8 mouse cellular contexts compared by ENCODE assay signal in genomic region chr9:96718402-96718798, GRCm38 (mm10). TPM values are rescaled to one million over a fixed set of nuclear protein-coding genes. Genes with fewer than 3 reads are reported as not detected.
DNase-seq lines count a peak whose midpoint lies in the region; ATAC-seq and TF ChIP-seq lines count a peak whose summit lies in the region.

No protein-coding gene starts in this region.

- H3K9me3 ChIP-seq in lung, embryonic 16.5 days (ENCODE audit: control insufficient read depth, low read length) = no peaks in the 10 kb centered on the region
- H3K9me3 ChIP-seq in hindbrain, postnatal 0 days (ENCODE audit: low read length) = no peaks in the 10 kb centered on the region
- no peaks in the 10 kb centered on the region for H3K9me3 ChIP-seq in stomach, embryonic 14.5 days (ENCODE audit: control insufficient read depth, low read depth, low read length)

- H3K27ac ChIP-seq in heart, adult 2 months = peak overlapping the region; percentile 99
- no peak overlapping the region for H3K27ac ChIP-seq in lung, embryonic 16.5 days (ENCODE audit: low read length)
- H3K27ac ChIP-seq in hindbrain, postnatal 0 days = no peak overlapping the region
- H3K27ac ChIP-seq in stomach, embryonic 14.5 days (ENCODE audit: low read length) = no peak overlapping the region

- peaks cover 30% of the 10 kb centered on the region for H3K36me3 ChIP-seq in heart, adult 2 months (ENCODE audit: control insufficient read depth, insufficient read depth, low read length)
- H3K36me3 ChIP-seq in lung, embryonic 16.5 days (ENCODE audit: control insufficient read depth, insufficient read depth, low read length) = no peaks in the 10 kb centered on the region
- no peaks in the 10 kb centered on the region for H3K36me3 ChIP-seq in hindbrain, postnatal 0 days (ENCODE audit: insufficient read depth, low read length)
- peaks cover 3% of the 10 kb centered on the region; the same call in 1 of the 2 replicates for H3K36me3 ChIP-seq in stomach, embryonic 14.5 days (ENCODE audit: control insufficient read depth, insufficient read depth, low read length)

- H3K4me2 ChIP-seq in lung, embryonic 16.5 days (ENCODE audit: low read depth, low read length) = peak overlapping the region; percentile 73
- H3K4me2 ChIP-seq in hindbrain, postnatal 0 days (ENCODE audit: low read depth, low read length) = peak overlapping the region; percentile 76
- H3K4me2 ChIP-seq in stomach, embryonic 14.5 days (replicated peaks; ENCODE audit: low read depth, low read length) = peak overlapping the region; percentile 68

- H3K9ac ChIP-seq in heart, adult 2 months (ENCODE audit: low read depth, low read length) = no peak overlapping the region; the same call in 1 of the 2 replicates
- no peak overlapping the region for H3K9ac ChIP-seq in lung, embryonic 16.5 days (ENCODE audit: low read length)
- no peak overlapping the region for H3K9ac ChIP-seq in hindbrain, postnatal 0 days (replicated peaks; ENCODE audit: low read length)
- H3K9ac ChIP-seq in stomach, embryonic 14.5 days (replicated peaks; ENCODE audit: low read depth, low read length) = no peak overlapping the region

- 75% methylated on average over 8 of the region's 8 CpGs for WGBS in heart, adult 2 months
- 90% methylated on average over 8 of the region's 8 CpGs for WGBS in lung, embryonic 16.5 days
- 88% methylated on average over 8 of the region's 8 CpGs for WGBS in hindbrain, postnatal 0 days
- 91% methylated on average over 8 of the region's 8 CpGs for WGBS in stomach, embryonic 14.5 days

- peaks cover 12% of the 10 kb centered on the region for H3K4me1 ChIP-seq in heart, adult 2 months (ENCODE audit: control insufficient read depth, insufficient read depth, low read length)
- H3K4me1 ChIP-seq in lung, embryonic 16.5 days (replicated peaks; ENCODE audit: control insufficient read depth, insufficient read depth, low read length) = peaks cover 20% of the 10 kb centered on the region; the same call in 1 of the 2 replicates
- peaks cover 9% of the 10 kb centered on the region for H3K4me1 ChIP-seq in hindbrain, postnatal 0 days (ENCODE audit: insufficient read depth, low read length)
- 0 out of 2 replicates have a peak, but pooled peaks cover 6% of the 10 kb centered on the region for H3K4me1 ChIP-seq in stomach, embryonic 14.5 days (ENCODE audit: control insufficient read depth, insufficient read depth, low read length)

- H3K4me3 ChIP-seq in heart, adult 2 months = peak overlapping the region; percentile 65
- no peak overlapping the region; the same call in 1 of the 2 replicates for H3K4me3 ChIP-seq in lung, embryonic 16.5 days (ENCODE audit: low read length)
- no peak overlapping the region for H3K4me3 ChIP-seq in hindbrain, postnatal 0 days (ENCODE audit: low read length)
- H3K4me3 ChIP-seq in stomach, embryonic 14.5 days (ENCODE audit: low read depth, low read length) = peak overlapping the region; percentile 78; the same call in 1 of the 2 replicates

- no peak for TF ChIP-seq CTCF in heart, adult 2 months (IDR thresholded peaks at IDR 0.05)
- TF ChIP-seq CTCF in hindbrain, postnatal 0 days (IDR thresholded peaks at IDR 0.05; ENCODE audit: low read depth) = no peak

- TF ChIP-seq EP300 in heart, adult 2 months (IDR thresholded peaks at IDR 0.05; ENCODE audit: insufficient read depth, low read depth, low read length) = no peak

- H3K27me3 ChIP-seq in heart, adult 2 months (ENCODE audit: control insufficient read depth, insufficient read depth, low read length) = no peaks in the 10 kb centered on the region
- no peaks in the 10 kb centered on the region for H3K27me3 ChIP-seq in lung, embryonic 16.5 days (ENCODE audit: control insufficient read depth, insufficient read depth, low read depth, low read length)
- H3K27me3 ChIP-seq in hindbrain, postnatal 0 days (ENCODE audit: insufficient read depth, low read length) = no peaks in the 10 kb centered on the region
- no peaks in the 10 kb centered on the region for H3K27me3 ChIP-seq in stomach, embryonic 14.5 days (ENCODE audit: control insufficient read depth, insufficient read depth, low read length)

- intact Hi-C loops in heart, adult 2 months (cut with DNase I) = loop anchor here (2.0 to 5.0 kb wide), 3 partner anchors 40 to 86 kb away; partner anchors contain the start of gene Rasa2

- H3K79me2 ChIP-seq in heart, adult 2 months (replicated peaks; ENCODE audit: control insufficient read depth, insufficient read depth, low read length) = peaks cover 2% of the 10 kb centered on the region; the same call in 1 of the 2 replicates

- no peak for ATAC-seq in lung, embryonic 16.5 days (ENCODE audit: low read depth)
- ATAC-seq in hindbrain, postnatal 0 days = no peak
- ATAC-seq in stomach, embryonic 14.5 days (ENCODE audit: insufficient number of reproducible peaks, insufficient read depth, low FRiP score, low read depth) = no peak

- DNase-seq in heart, adult 2 months = no peak
- DNase-seq in heart, adult 8-10 months (ENCODE audit: low spot score) = no peak
- no peak for DNase-seq in lung, postnatal 10 days
- no peak for DNase-seq in hindbrain, postnatal 0 days (ENCODE audit: low spot score)
- no peak for DNase-seq in thymus, postnatal 36 days
- DNase-seq in ovary, adult 18-20 months (ENCODE audit: low spot score) = no peak

- TF ChIP-seq POLR2A in heart, adult 2 months (IDR thresholded peaks at IDR 0.05; ENCODE audit: insufficient read depth, low read depth, low read length) = no peak

RNA-seq across cellular contexts. Expression of gene Zbtb38, which starts 34.2 kb away (rescaled TPM):
- 10 to 100 TPM; 42.3 to 43.5 TPM for total RNA-seq in heart, adult 2 months (2021)
- 9.0 and 16.0 TPM in 2 replicates for polyA plus RNA-seq in heart, adult 2 months (2012; rRNA removed)
- total RNA-seq in heart, adult 8-10 months (2022) = 10 to 100 TPM; 38.8 to 42.4 (median 40.8) TPM
- 27.2 and 29.2 TPM in 2 replicates for polyA plus RNA-seq in lung, embryonic 16.5 days (2015; fragmentation: Nextera tagmentation; extraction: Ambion mirVana)
- 36.2 and 46.5 TPM in 2 replicates for total RNA-seq in hindbrain, postnatal 0 days (2014; rRNA removed)
- 36.6 and 38.7 TPM in 2 replicates for polyA plus RNA-seq in hindbrain, postnatal 0 days (2015; fragmentation: Nextera tagmentation; extraction: Ambion mirVana)
- polyA plus RNA-seq in stomach, embryonic 14.5 days (2014; fragmentation: Nextera tagmentation; extraction: Ambion mirVana) = 23.0 and 25.5 TPM in 2 replicates

Comparison
In these comparisons a context has a peak if more than half of its experiments do, and no peak if none do; other contexts are left out.
1. H3K4me3 ChIP-seq: peak in heart, adult 2 months (single experiment) and stomach, embryonic 14.5 days (single experiment); none in lung, embryonic 16.5 days (single experiment) and hindbrain, postnatal 0 days (single experiment).
2. Peak in every context shown above with its lines, with median percentiles within 50 percentile points of each other: H3K4me2 ChIP-seq.